Mouse (Mus musculus) sigmoid colon, adult 10 weeks (tissue): ENCODE data around the gene Olfr432. TPM values are rescaled to one million over a fixed set of nuclear protein-coding genes. Genes with fewer than 3 reads are reported as not detected.

Experiments
- polyA plus RNA-seq: library from polyadenylated mRNA; stranded (reverse); fragments of 350-450 nt; fragmentation: Illumina TruSeq; extraction: RNeasy Lipid Tissue Mini Kit (QIAGEN cat#74804); gene quantifications from one replicate; pipeline ENCODE4 v1.2.3, GENCODE M21; 2014; ENCODE audit warnings: low read depth, low replicate concordance

Olfr432 gene
- not detected for polyA plus RNA-seq

DNA sequence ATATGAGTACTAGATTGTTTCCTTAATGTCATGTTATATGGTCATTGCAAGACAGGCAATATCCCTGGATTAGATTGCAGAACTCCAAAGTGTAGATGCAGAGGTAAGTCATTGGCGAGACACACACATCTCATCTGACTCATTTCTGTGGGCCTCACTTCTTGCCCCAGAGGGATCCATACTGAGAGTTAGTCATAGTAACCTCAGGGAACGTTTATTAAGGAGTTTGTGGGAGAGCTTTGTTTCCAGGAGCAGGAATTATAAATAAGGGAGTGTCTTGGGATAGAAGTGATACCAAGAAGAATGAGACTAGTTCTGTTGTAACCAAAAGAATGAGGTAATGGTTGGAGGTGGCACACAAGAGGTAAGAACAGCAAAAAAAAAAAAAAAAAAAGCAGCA is at the start of gene Olfr432:
Gene Olfr432, plus strand, starts transcription at position 313 of the 400 bp plus-strand sequence.

DNA sequence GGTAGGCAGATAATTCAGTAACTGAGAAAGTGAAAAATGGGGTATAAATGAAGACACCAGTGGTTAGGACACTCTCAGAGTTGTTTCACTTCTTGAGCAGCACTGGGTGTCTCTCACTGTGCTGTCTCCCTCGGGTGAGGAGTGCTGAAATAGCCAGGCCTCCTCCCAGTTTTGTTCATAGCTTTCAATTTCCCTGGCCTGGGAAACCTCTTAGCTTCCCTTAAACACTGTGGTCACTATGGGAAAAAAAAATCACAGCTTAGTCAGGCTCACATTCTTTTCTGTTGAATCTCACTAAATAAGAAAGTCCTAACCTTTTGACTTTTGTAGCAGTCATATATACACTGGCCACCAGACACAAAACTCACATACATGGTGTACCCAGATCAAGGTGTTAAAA is 17.3 kb upstream of the Olfr432 start, which contains the start of gene Ifi205:
Gene Ifi205, minus strand, starts transcription at position 113 of the 400 bp plus-strand sequence.

DNA sequence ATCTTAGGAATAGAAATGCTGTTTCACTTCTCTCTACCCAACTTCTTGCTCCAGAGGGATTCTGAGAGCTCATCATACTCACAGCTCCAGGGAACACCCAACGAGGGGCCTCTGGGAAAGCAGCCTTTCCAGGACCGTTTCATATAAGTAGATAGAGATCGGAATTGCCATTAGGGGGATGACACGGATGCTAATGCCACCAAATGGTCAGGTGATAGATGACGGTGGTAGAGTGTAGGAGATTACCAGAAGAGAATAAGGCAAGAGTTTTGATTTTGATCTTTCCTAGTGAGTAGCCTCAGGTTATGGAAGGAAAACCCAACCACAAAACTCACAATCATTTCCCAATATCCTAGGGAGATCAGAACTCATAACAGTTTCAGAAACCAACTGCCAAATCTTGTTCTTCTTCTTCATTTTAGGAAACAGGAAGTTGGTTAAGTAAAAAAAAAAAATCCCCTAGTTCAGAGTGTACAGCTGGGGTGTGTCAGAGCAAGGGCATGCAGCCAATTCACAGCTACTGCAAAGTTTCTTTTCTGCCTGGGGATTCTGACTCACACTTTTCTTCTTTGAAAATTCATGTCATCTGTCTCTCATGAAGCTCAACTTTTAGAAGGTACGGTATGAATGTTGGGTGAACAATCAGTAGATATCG is 8.4 kb upstream of the Olfr432 start, which contains the start of gene Olfr433:
Gene Olfr433, plus strand, starts transcription at position 183 of the 655 bp plus-strand sequence.

DNA sequence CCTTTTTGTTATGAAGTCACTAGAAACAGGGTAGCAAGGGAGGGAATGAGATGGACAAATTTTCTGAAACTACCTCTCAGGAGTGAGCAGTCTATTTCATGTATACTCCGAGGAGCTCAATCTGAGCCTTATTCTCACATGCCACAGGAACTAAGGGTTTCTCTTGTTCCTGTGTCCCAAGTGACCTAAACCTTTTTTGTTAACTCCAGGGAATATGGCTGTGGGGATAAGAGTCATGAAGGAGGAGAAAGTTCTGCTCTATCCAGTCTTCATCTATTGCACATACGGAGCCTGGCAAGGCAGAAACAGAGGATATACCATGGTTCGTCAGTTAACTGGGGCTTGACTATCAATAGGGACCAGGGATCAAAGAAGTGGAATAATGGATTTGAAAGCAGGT is 17.3 kb downstream of the Olfr432 start, which contains the start of gene Olfr430:
Gene Olfr430, plus strand, starts transcription at position 301 of the 400 bp plus-strand sequence.

DNA sequence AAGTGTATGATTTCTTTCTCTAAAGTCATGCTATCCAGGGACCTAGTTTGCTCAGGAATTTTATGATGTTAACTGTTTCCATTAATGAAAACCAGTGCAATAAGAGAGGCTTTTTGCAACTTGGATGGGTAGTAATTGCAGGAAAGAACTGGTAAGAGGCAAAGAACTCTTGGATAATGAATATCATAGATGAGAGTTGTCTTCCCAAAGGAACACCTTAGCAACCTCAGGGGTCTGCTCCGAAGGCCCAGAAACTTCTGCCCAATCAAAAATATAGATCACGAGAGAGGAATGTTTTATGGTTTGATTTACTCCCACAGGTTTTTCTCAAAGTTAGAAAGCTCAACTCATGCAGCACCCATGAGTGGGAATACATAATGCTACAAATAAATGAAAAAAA is 35.0 kb downstream of the Olfr432 start, which contains the start of gene Olfr429:
Gene Olfr429, plus strand, starts transcription at position 301 of the 400 bp plus-strand sequence.

DNA sequence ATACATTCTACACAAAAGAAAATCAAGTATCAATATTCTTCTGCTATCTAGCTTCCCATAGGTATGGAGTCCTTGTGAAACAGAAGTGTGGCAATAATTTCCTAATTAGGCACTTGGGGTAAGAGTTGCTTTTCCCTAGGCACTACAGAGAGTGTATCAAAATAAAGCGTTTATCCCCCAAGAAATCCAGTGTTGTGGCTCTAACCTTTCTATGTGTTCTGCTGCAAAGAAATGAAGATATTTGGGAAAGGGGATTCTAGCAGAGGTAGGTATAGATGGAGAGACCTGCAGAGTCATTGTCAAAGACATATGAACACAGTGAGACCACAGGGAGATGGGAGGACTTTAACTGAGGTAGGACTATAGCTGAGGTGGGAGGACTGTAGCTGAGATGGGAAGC is 47.6 kb downstream of the Olfr432 start, which contains the start of gene Olfr427:
Gene Olfr427, plus strand, starts transcription at position 301 of the 400 bp plus-strand sequence.

Other genes starting within 250 kb of the Olfr432 start
- 13.5 TPM for gene Ifi211, start 136.2 kb upstream of the Olfr432 start, polyA plus RNA-seq
- 85.2 TPM for gene Mndal, start 106.7 kb upstream of the Olfr432 start, polyA plus RNA-seq
- gene Ifi203, start 106.5 kb upstream of the Olfr432 start, polyA plus RNA-seq, result 55.6 TPM
- not detected for gene Ifi202b, start 66.5 kb upstream of the Olfr432 start, polyA plus RNA-seq
- gene Ifi205, start 17.4 kb upstream of the Olfr432 start, polyA plus RNA-seq, result 14.8 TPM
- not detected for gene Olfr433, start 8.5 kb upstream of the Olfr432 start, polyA plus RNA-seq
- not detected for gene Olfr430, start 17.4 kb downstream of the Olfr432 start, polyA plus RNA-seq
- gene Olfr429, start 35.1 kb downstream of the Olfr432 start, polyA plus RNA-seq, result not detected
- gene Olfr427, start 47.7 kb downstream of the Olfr432 start, polyA plus RNA-seq, result not detected
- not detected for gene Olfr231, start 72.0 kb downstream of the Olfr432 start, polyA plus RNA-seq
- not detected for gene Olfr424, start 82.3 kb downstream of the Olfr432 start, polyA plus RNA-seq
- gene Olfr420, start 106.4 kb downstream of the Olfr432 start, polyA plus RNA-seq, result not detected
- gene Spta1, start 123.6 kb downstream of the Olfr432 start, polyA plus RNA-seq, result 0.35 TPM
- gene Olfr419, start 202.9 kb downstream of the Olfr432 start, polyA plus RNA-seq, result not detected